Mouse (Mus musculus) heart, adult 2 months (tissue): ENCODE measurements around the gene Gm6217. TPM values are rescaled to one million over a fixed set of nuclear protein-coding genes. Genes with fewer than 3 reads are reported as not detected.
"Not testable (repeated sequence)": the region's sequence is repeated elsewhere in the genome, so short reads cannot be mapped to it uniquely, and the experiment has no call there.

Source experiments
- DNase-seq, 2 experiments: peaks; one replicate each; pipeline ENCODE4 v3.0.0; 2021
- H3K27ac ChIP-seq: fragments of 200-600 bp; 2 replicates; pipeline ENCODE4 v1.8.1; 2022
- H3K27me3 ChIP-seq: fragments of 200-500 bp; 2 replicates; pipeline ENCODE4 v1.6.1; 2012; ENCODE audit warnings: mild to moderate bottlenecking, low read length, inconsistent platforms, mixed read lengths; ENCODE audit not compliant: control insufficient read depth, insufficient read depth
- H3K36me3 ChIP-seq: fragments of 200-500 bp; 2 replicates; pipeline ENCODE4 v1.6.1; 2012; ENCODE audit warnings: low read length, inconsistent platforms; ENCODE audit not compliant: control insufficient read depth, insufficient read depth
- H3K4me1 ChIP-seq: fragments of 200-500 bp; 2 replicates; pipeline ENCODE4 v1.6.1; 2011; ENCODE audit warnings: low read length; ENCODE audit not compliant: control insufficient read depth, insufficient read depth
- H3K4me3 ChIP-seq: fragments of 200-600 bp; 2 replicates; pipeline ENCODE4 v1.8.1; 2022
- H3K79me2 ChIP-seq: fragments of 200-500 bp; replicated peaks from 2 replicates; pipeline ENCODE4 v1.6.1; 2012; ENCODE audit warnings: mild to moderate bottlenecking, inconsistent platforms, low read length, moderate library complexity, mixed read lengths; ENCODE audit not compliant: control insufficient read depth, insufficient read depth
- H3K9ac ChIP-seq: fragments of 200-500 bp; 2 replicates; pipeline ENCODE4 v1.6.1; 2012; ENCODE audit warnings: low read depth, mild to moderate bottlenecking, control low read depth, inconsistent platforms, low read length, mixed read lengths
- CTCF ChIP-seq: fragments of 200-600 bp; IDR thresholded peaks from 2 replicates; pipeline ENCODE4 v1.8.1; 2022; ENCODE audit warnings: antibody characterized with exemption, mild to moderate bottlenecking, moderate library complexity
- EP300 ChIP-seq: fragments of 200-500 bp; IDR thresholded peaks from 2 replicates; pipeline ENCODE4 v1.6.1; 2011; ENCODE audit warnings: low read depth, low read length, control low read depth; ENCODE audit not compliant: insufficient read depth
- POLR2A ChIP-seq: fragments of 200-500 bp; IDR thresholded peaks from 2 replicates; pipeline ENCODE4 v1.6.1; 2011; ENCODE audit warnings: mild to moderate bottlenecking, low read depth, low read length, control low read depth; ENCODE audit not compliant: insufficient read depth
- WGBS: fragments of 180-500 bp; shearing (Covaris S2); methylation state at CpG from one replicate; pipeline ENCODE4 v1.1.7; 2018; 5-methylcytosine and 5-hydroxymethylcytosine counted together
- intact Hi-C: fragments of 180-260 bp; cut with DNase I; formaldehyde crosslinking; loops from one replicate; pipeline ENCODE4 v1.15.1; 2025
- polyA plus RNA-seq: library from polyadenylated mRNA; depleted of rRNA; stranded (reverse); fragments of >200 nt; gene quantifications from 2 replicates; pipeline ENCODE4 v1.2.3, GENCODE M21; 2012
- total RNA-seq, 2 experiments: library from RNA; stranded (reverse); gene quantifications; 2 replicates each; pipeline ENCODE4 v1.2.3; 2021

The Gm6217 gene
- total and polyA plus RNA-seq, 3 experiments = not detected

- intact Hi-C loops = no loop called here
- H3K4me1 ChIP-seq = no peaks in the 10 kb centered on the region
- H3K27me3 ChIP-seq = no peaks in the 10 kb centered on the region
- no peaks in the 10 kb centered on the region for H3K79me2 ChIP-seq
- DNase-seq = no peak
- no peak overlapping the region for H3K4me3 ChIP-seq
- no peak overlapping the region for H3K27ac ChIP-seq
- WGBS = 95% methylated on average over 5 of the region's 5 CpGs
- H3K36me3 ChIP-seq = no peaks in the 10 kb centered on the region
- H3K9ac ChIP-seq = no peak overlapping the region
- TF ChIP-seq EP300 (no peak), CTCF (no peak), POLR2A (no peak)
Observed at GRCm38 (mm10) chr1:82938666-82939065, 7.5 kb upstream of the Gm6217 start.

- H3K27ac ChIP-seq, H3K27me3 ChIP-seq, H3K4me3 ChIP-seq, H3K79me2 ChIP-seq, DNase-seq, H3K36me3 ChIP-seq, H3K9ac ChIP-seq, H3K4me1 ChIP-seq, intact Hi-C loops: not testable (repeated sequence)
- 85% methylated on average over 3 of the region's 3 CpGs for WGBS
Observed at GRCm38 (mm10) chr1:82930558-82930957, 641 bp downstream of the Gm6217 start.

GRCm38 (mm10) chr1:82924650-82925049 is 6.5 kb downstream of the Gm6217 start, which contains the start of gene A030014E15Rik:
A030014E15Rik (plus strand) TSS chr1:82924917.
- no peak for DNase-seq
- no peak within 1 kb of the TSS for H3K27ac ChIP-seq
- H3K4me1 ChIP-seq = no peaks in the 10 kb centered on the region
- H3K79me2 ChIP-seq = no peaks in the 10 kb centered on the region
- H3K27me3 ChIP-seq = no peaks in the 10 kb centered on the region
- TF ChIP-seq POLR2A (no peak), CTCF (no peak), EP300 (no peak)
- no peak within 1 kb of the TSS for H3K4me3 ChIP-seq
- H3K9ac ChIP-seq = no peak within 1 kb of the TSS
- 77% methylated on average over 6 of the region's 6 CpGs for WGBS
- H3K36me3 ChIP-seq = no peaks in the 10 kb centered on the region
- intact Hi-C loops = no loop called here

GRCm38 (mm10) chr1:82913434-82913833 is 17.8 kb downstream of the Gm6217 start:
- H3K27ac ChIP-seq, H3K79me2 ChIP-seq, DNase-seq, H3K4me1 ChIP-seq, H3K36me3 ChIP-seq, H3K4me3 ChIP-seq, intact Hi-C loops, H3K9ac ChIP-seq, H3K27me3 ChIP-seq: not testable (repeated sequence)
- WGBS = 96% methylated on average over 5 of the region's 5 CpGs

- no peaks in the 10 kb centered on the region; the same call in 1 of the 2 replicates for H3K27me3 ChIP-seq
- 78% methylated on average over 3 of the region's 3 CpGs for WGBS
- H3K79me2 ChIP-seq = no peaks in the 10 kb centered on the region
- no peak for TF ChIP-seq CTCF
- no peak for TF ChIP-seq POLR2A
- no peak for TF ChIP-seq EP300
- no peaks in the 10 kb centered on the region for H3K36me3 ChIP-seq
- intact Hi-C loops = no loop called here
- no peaks in the 10 kb centered on the region for H3K4me1 ChIP-seq
- no peak within 1 kb of the TSS for H3K9ac ChIP-seq
- H3K4me3 ChIP-seq = no peak within 1 kb of the TSS
- no peak within 1 kb of the TSS for H3K27ac ChIP-seq
- DNase-seq = no peak
Observed at GRCm38 (mm10) chr1:82913025-82913424, 18.2 kb downstream of the Gm6217 start, which contains the start of gene A030005L19Rik. A030005L19Rik (plus strand) TSS chr1:82913325.

GRCm38 (mm10) chr1:82905886-82906285 is 25.3 kb downstream of the Gm6217 start:
- Histone ChIP-seq H3K4me3 (no peak overlapping the region), H3K9ac (no peak overlapping the region), H3K27ac (no peak overlapping the region), H3K79me2 (no peaks in the 10 kb centered on the region), H3K27me3 (no peaks in the 10 kb centered on the region), H3K36me3 (no peaks in the 10 kb centered on the region; the same call in 1 of the 2 replicates), H3K4me1 (no peaks in the 10 kb centered on the region)
- intact Hi-C loops = no loop called here
- no peak for DNase-seq
- 64% methylated on average over 3 of the region's 3 CpGs for WGBS
- TF ChIP-seq POLR2A (no peak), EP300 (no peak), CTCF (no peak)
